Mouse (Mus musculus) hindbrain, embryonic 15.5 days (tissue): ENCODE measurements around the gene Inpp5a. TPM values are rescaled to one million over a fixed set of nuclear protein-coding genes. Genes with fewer than 3 reads are reported as not detected.

Source experiments
- ATAC-seq: fragments of 200-750 bp; cut with Nextera tagmentation; 2 replicates; pipeline ENCODE4 v1.8.0; 2017; ENCODE audit warnings: low read depth, moderate number of reproducible peaks, moderate TSS enrichment; ENCODE audit not compliant: low FRiP score
- H3K27ac ChIP-seq: fragments of 300-500 bp; sonication (generic); replicated peaks from 2 replicates; pipeline ENCODE4 v1.5.1; 2015; ENCODE audit warnings: mild to moderate bottlenecking, inconsistent platforms
- H3K27me3 ChIP-seq: fragments of 300-500 bp; sonication (generic); 2 replicates; pipeline ENCODE4 v1.6.1; 2015; ENCODE audit warnings: control low read depth, inconsistent platforms
- H3K36me3 ChIP-seq: fragments of 300-500 bp; sonication (generic); 2 replicates; pipeline ENCODE4 v1.6.1; 2015; ENCODE audit warnings: control low read depth, inconsistent platforms
- H3K4me1 ChIP-seq: fragments of 300-500 bp; sonication (generic); replicated peaks from 2 replicates; pipeline ENCODE4 v1.6.1; 2015; ENCODE audit warnings: control low read depth, inconsistent platforms
- H3K4me2 ChIP-seq: fragments of 300-500 bp; sonication (generic); 2 replicates; pipeline ENCODE4 v1.6.1; 2015; ENCODE audit warnings: moderate library complexity, mild to moderate bottlenecking, inconsistent platforms
- H3K4me3 ChIP-seq: fragments of 300-500 bp; sonication (generic); 2 replicates; pipeline ENCODE4 v1.5.1; 2015; ENCODE audit warnings: mild to moderate bottlenecking, inconsistent platforms
- H3K9ac ChIP-seq: fragments of 300-500 bp; sonication (generic); 2 replicates; pipeline ENCODE4 v1.6.1; 2015; ENCODE audit warnings: inconsistent platforms
- H3K9me3 ChIP-seq: fragments of 300-500 bp; sonication (generic); 2 replicates; pipeline ENCODE4 v1.6.1; 2016; ENCODE audit warnings: control low read depth, inconsistent platforms
- WGBS: fragments of 180-500 bp; shearing (Covaris S2); methylation state at CpG from one replicate; pipeline ENCODE4 v1.1.7; 2015; 5-methylcytosine and 5-hydroxymethylcytosine counted together
- polyA plus RNA-seq: library from polyadenylated mRNA; unstranded; fragments of >200 nt; fragmentation: Nextera tagmentation; extraction: Ambion mirVana; gene quantifications from 2 replicates; pipeline ENCODE4 v1.2.1, GENCODE M21; 2015

Inpp5a gene
- polyA plus RNA-seq, 1 experiment from 2014 or later, result 24.6 TPM

DNA sequence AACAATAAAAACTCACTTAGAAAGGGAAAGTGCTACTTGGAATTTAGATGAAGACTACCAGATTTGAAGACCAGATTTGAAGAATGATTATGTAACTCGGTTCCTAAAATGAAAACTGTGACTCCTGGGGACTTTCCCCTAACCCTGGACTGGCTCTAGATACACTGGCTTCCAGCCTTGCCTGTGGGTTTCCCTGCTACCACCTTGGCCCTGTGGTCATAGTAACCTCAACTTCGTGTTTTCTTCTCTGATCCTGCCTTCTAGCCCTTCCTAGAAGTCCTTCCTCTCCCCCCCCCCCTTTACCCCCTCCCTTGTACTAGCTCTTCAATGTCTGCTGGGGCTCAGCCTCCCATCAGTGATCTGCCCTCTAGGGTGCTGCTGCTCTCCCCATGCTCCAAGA is 87.8 kb downstream of the Inpp5a start:
- H3K9ac ChIP-seq, result no peak overlapping the region
- ATAC-seq, result no peak
- no peak overlapping the region for H3K4me3 ChIP-seq
- no peaks in the 10 kb centered on the region for H3K27me3 ChIP-seq
- no peak overlapping the region for H3K4me2 ChIP-seq
- H3K36me3 ChIP-seq, result no peaks in the 10 kb centered on the region
- no peak overlapping the region for H3K27ac ChIP-seq
- H3K9me3 ChIP-seq, result no peaks in the 10 kb centered on the region
- 0 out of 2 replicates have a peak, but pooled peaks cover 5% of the 10 kb centered on the region for H3K4me1 ChIP-seq
- WGBS, result 68% methylated on average over 2 of the region's 2 CpGs

DNA sequence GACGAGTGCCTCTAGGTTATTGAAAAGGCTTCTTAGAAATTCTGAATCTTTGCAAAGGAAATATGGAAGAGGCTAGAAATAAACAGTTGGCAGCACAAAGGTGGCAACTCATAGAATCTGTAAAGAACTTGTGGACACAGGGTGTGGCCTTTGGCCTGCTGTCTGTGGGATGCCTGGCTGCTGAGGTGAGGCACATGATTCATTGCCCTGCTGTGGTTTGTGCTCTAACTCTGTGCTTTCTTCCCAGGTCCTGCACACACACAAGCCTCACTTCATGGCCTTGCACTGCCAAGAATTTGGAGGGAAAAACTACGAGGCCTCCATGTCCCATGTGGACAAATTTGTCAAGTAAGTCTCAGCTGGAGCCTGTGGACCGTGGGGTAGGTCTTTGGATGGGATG is 88.8 kb downstream of the Inpp5a start:
- no peak overlapping the region for H3K4me3 ChIP-seq
- H3K27me3 ChIP-seq, result no peaks in the 10 kb centered on the region
- 88% methylated on average over 3 of the region's 3 CpGs for WGBS
- H3K9me3 ChIP-seq, result no peaks in the 10 kb centered on the region
- H3K27ac ChIP-seq, result no peak overlapping the region
- H3K4me2 ChIP-seq, result no peak overlapping the region
- no peak overlapping the region for H3K9ac ChIP-seq
- H3K4me1 ChIP-seq, result 0 out of 2 replicates have a peak, but pooled peaks cover 4% of the 10 kb centered on the region
- H3K36me3 ChIP-seq, result no peaks in the 10 kb centered on the region
- no peak for ATAC-seq

DNA sequence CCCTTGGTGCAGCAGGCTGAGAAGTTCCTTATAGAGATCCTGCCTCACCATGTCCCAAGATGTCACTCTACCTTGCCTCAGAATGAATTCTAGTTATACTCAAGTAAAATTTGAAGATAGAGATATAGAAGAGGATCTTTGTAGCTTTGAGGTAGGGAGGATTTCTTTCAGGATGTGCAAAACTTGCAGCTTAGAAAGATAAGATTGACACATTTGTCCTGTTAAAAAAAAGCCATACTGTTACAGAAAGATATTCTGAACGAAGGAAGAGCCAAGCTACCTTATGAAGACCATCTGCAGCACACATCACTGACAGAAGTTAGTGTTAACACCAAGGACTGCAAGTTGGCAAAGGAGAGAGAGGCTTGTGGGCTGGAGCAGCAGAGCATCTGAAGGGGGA is 90.2 kb downstream of the Inpp5a start:
- ATAC-seq, result no peak
- 88% methylated on average over 1 of the region's 1 CpGs for WGBS
- no peaks in the 10 kb centered on the region for H3K4me1 ChIP-seq
- no peak overlapping the region for H3K9ac ChIP-seq
- no peak overlapping the region for H3K27ac ChIP-seq
- H3K27me3 ChIP-seq, result no peaks in the 10 kb centered on the region
- no peak overlapping the region for H3K4me3 ChIP-seq
- H3K36me3 ChIP-seq, result no peaks in the 10 kb centered on the region
- no peaks in the 10 kb centered on the region for H3K9me3 ChIP-seq
- no peak overlapping the region for H3K4me2 ChIP-seq

DNA sequence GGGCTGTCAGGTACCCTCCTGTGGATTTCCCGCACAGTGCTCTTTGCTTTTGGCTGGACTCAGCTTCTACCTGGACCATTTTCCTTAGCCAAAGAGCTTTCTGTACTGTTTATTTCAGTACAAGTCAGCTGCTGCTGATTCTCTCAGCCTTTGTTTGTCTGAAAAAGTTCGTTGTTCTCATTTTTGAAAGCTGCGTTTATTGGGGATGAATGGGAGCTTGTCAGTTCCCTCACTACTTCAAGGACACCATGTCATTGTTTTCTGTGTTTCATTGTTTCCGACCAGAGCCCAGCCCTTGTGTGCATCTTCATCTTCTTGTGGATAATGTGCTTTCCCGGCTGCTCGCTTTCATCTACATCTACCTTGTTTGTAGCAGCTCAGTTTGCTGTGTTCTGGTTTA is 90.7 kb downstream of the Inpp5a start:
- Histone ChIP-seq H3K4me2 (no peak overlapping the region), H3K9me3 (no peaks in the 10 kb centered on the region), H3K9ac (no peak overlapping the region), H3K27me3 (no peaks in the 10 kb centered on the region), H3K36me3 (no peaks in the 10 kb centered on the region), H3K4me3 (no peak overlapping the region), H3K27ac (no peak overlapping the region), H3K4me1 (no peaks in the 10 kb centered on the region)
- ATAC-seq, result no peak
- WGBS, result 66% methylated on average over 6 of the region's 6 CpGs

DNA sequence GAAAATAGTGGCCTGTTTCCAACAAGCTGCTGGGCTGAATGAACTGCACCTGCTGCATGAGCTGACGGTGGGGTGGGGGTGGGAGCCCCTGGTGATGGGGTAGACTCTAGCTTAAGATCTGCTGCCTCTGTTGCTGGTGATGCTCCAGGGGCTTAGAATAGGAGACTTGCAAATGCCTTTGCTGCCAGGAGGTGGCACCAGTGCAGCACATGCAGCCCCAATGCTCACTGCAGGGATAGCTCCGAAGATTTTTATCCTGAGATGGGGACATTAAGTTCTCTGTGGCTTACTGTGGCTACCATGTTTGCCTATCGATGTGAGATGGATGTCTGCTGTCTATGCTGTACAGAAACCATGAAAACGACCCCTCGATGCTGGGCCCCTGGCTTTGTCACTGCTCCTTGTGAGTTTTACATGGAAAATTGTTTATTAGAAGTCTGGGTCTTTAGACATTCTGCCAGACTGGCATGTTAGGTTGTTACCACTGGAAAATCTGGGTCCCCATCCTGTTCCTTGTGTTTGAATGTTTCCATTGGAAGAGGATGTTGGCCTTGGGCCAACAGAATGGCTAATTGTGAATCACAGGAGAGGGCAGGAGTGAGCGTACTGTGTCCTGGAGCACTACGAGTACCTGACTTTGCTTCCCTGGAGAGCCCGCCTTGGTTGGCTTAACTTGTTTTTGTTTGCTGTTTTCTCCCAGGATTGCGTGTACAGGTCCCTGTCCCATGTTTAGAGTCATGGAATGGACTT is 95.5 kb downstream of the Inpp5a start:
- Histone ChIP-seq H3K27ac (no peak overlapping the region), H3K9ac (no peak overlapping the region), H3K9me3 (no peaks in the 10 kb centered on the region), H3K36me3 (no peaks in the 10 kb centered on the region), H3K4me3 (no peak overlapping the region), H3K4me2 (no peak overlapping the region), H3K4me1 (no peaks in the 10 kb centered on the region), H3K27me3 (no peaks in the 10 kb centered on the region; the same call in 1 of the 2 replicates)
- 57% methylated on average over 9 of the region's 9 CpGs for WGBS
- ATAC-seq, result peak; percentile 69

DNA sequence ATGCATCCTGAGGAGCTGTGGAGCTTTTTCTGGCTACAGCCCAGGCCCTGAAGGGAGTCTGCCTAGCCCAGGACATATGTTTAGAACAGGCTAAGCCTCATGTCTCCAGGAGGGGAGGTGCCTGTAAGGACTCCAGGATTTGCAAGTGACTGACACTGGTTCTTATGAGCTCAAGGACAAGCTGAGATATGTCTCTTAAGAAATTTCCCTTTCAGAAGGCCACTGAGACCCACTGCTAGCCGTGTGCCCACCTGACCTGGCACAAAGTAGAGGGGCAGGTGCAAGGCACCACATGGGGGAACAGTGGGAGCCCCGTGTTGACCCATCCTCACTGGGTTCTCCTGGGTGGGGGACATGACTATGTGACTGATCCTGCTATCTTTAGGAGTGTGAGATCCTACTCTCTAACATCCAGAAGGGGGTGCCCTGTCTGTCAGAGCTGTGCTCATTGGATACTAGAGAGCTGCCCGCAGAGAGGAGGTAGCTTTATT is 100.9 kb downstream of the Inpp5a start:
- Histone ChIP-seq H3K9ac (no peak overlapping the region), H3K27ac (no peak overlapping the region), H3K9me3 (no peaks in the 10 kb centered on the region), H3K4me2 (no peak overlapping the region), H3K4me1 (no peaks in the 10 kb centered on the region), H3K36me3 (no peaks in the 10 kb centered on the region), H3K27me3 (peaks cover 17% of the 10 kb centered on the region), H3K4me3 (no peak overlapping the region)
- WGBS, result 72% methylated on average over 3 of the region's 3 CpGs
- ATAC-seq, result no peak

DNA sequence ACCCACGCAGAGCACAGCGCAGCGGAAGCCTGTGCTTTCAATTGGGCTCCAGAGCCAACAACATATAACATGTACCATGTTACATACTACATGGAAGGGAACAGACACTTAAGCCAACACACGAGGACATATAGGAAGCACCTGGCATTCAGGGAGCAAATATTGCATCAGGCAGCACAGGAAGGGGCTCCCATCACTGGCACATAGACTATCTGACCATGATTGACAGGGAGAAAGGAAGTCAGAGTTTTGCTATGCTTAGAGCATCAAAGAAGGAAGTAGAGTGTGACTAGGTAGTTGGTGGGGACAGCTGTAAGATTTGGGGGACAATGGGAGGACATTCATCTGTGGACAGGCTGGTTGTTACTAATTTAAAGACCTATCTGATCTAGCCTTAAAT is 103.4 kb downstream of the Inpp5a start:
- no peak for ATAC-seq
- peaks cover 17% of the 10 kb centered on the region for H3K27me3 ChIP-seq
- H3K9me3 ChIP-seq, result no peaks in the 10 kb centered on the region

DNA sequence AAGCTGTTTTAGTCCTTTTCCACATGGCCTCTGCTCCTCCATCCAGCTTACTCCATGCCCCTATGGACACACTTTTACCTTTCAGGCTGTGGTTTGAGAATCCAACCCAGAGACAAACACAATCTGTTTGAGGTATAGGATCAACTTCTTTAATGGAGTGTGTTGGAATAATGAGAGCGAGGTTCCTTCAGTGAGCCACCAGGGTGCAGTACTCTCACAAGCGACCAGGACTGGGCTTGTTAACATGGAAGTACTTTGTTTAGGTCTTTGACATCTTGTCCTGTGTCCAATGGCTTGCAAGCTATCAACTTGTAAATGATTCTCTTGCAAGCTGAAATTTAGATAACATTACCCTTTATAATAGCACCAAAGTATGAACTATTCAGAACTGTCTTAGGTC is 104.0 kb downstream of the Inpp5a start:
- H3K27ac ChIP-seq, result no peak overlapping the region
- ATAC-seq, result no peak
- H3K9me3 ChIP-seq, result no peaks in the 10 kb centered on the region
- no peak overlapping the region for H3K4me2 ChIP-seq
- H3K27me3 ChIP-seq, result peaks cover 17% of the 10 kb centered on the region
- H3K9ac ChIP-seq, result no peak overlapping the region
- no peaks in the 10 kb centered on the region for H3K36me3 ChIP-seq
- no peak overlapping the region for H3K4me3 ChIP-seq
- 42% methylated on average over 2 of the region's 2 CpGs for WGBS
- peaks cover 7% of the 10 kb centered on the region for H3K4me1 ChIP-seq

More for the DNA sequence above, 103.4 kb downstream of the Inpp5a start:
- WGBS, result 90% methylated on average over 4 of the region's 4 CpGs
- Histone ChIP-seq H3K4me1 (peaks cover under 1% of the 10 kb centered on the region), H3K4me2 (no peak overlapping the region), H3K36me3 (no peaks in the 10 kb centered on the region), H3K27ac (no peak overlapping the region), H3K9ac (no peak overlapping the region), H3K4me3 (no peak overlapping the region)

DNA sequence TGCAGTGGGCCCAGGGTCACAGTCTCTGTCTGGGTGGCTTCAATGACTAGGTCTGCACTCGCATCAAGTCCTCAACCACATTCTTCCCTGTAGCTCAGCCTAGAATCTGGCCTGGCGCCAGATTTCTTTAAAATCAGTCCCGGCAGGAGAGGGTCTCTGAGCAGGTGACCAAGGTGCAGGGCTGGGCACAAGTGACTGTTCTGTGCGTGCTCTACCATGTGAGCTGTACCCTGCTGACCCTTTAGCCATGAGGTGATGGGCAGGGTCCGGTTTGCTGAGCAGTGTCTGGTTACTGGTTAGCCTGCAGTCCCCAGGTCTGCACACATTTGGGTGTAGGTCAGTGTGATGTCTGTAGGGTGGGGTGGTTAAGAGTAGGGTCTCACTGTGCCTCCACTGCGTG is 106.9 kb downstream of the Inpp5a start:
- peaks cover 15% of the 10 kb centered on the region for H3K4me1 ChIP-seq
- 85% methylated on average over 6 of the region's 6 CpGs for WGBS
- H3K27me3 ChIP-seq, result peaks cover 15% of the 10 kb centered on the region
- H3K4me2 ChIP-seq, result no peak overlapping the region
- no peak overlapping the region for H3K27ac ChIP-seq
- no peaks in the 10 kb centered on the region for H3K9me3 ChIP-seq
- no peak for ATAC-seq
- H3K4me3 ChIP-seq, result no peak overlapping the region
- H3K36me3 ChIP-seq, result no peaks in the 10 kb centered on the region
- H3K9ac ChIP-seq, result no peak overlapping the region

DNA sequence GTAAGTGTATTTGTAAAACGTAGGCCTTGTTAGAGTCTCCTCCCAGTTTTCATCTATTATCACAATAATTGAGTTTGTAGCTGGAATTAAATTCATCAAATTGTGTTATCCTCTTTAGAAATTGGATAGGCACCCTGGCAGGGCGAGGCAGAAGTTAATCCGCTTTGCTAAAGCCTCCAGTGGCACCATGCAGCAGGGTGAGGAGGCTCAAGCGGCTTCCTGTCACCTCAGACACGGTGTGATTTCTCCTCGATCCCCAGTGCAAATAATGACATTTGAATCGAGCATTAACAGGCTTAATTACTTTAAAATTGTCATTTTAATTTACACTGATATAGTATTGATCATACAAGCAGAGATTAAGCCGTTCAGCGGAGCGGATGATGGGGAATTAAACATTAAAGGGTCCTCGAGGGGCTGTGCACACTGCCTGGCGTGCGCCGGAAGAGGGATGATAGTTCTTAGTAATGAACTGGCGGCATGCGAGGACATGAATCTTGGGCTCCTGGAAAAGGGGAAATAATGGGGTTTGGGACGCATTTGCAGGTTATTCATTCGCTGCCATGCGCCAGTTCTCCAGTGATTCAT is 109.2 kb downstream of the Inpp5a start:
- H3K27ac ChIP-seq, result no peak overlapping the region; the same call in 1 of the 2 replicates
- H3K4me3 ChIP-seq, result no peak overlapping the region
- WGBS, result 48% methylated on average over 19 of the region's 19 CpGs
- no peak overlapping the region for H3K4me2 ChIP-seq
- H3K27me3 ChIP-seq, result 0 out of 2 replicates have a peak, but pooled peaks cover 3% of the 10 kb centered on the region
- no peaks in the 10 kb centered on the region for H3K9me3 ChIP-seq
- no peak overlapping the region for H3K9ac ChIP-seq
- peaks cover 15% of the 10 kb centered on the region for H3K4me1 ChIP-seq
- ATAC-seq, result no peak
- H3K36me3 ChIP-seq, result no peaks in the 10 kb centered on the region

DNA sequence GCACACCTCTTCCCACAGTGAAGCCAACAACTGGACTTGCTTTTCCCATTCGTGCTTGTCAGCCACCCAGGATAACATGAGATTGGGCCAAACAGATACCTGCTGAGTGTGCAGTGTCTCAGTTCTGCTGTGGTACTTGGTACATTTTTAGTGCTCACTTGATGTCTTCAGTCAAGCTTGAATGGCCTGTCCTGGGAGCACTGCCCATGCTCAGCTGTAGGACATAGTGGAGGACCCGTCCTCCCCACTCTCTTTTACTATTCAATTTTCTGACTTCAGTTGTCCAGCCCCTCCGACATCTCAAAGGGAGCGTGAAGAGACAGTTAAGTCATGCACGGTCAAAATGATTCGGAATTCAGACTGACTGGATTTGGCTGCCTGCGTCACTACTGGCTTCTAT is 115.2 kb downstream of the Inpp5a start:
- no peak overlapping the region for H3K4me2 ChIP-seq
- H3K4me1 ChIP-seq, result peaks cover 14% of the 10 kb centered on the region
- H3K27me3 ChIP-seq, result 0 out of 2 replicates have a peak, but pooled peaks cover 18% of the 10 kb centered on the region
- no peak overlapping the region for H3K4me3 ChIP-seq
- no peak overlapping the region for H3K27ac ChIP-seq
- H3K9me3 ChIP-seq, result no peaks in the 10 kb centered on the region
- WGBS, result 58% methylated on average over 7 of the region's 7 CpGs
- H3K9ac ChIP-seq, result no peak overlapping the region
- no peak for ATAC-seq
- H3K36me3 ChIP-seq, result no peaks in the 10 kb centered on the region

DNA sequence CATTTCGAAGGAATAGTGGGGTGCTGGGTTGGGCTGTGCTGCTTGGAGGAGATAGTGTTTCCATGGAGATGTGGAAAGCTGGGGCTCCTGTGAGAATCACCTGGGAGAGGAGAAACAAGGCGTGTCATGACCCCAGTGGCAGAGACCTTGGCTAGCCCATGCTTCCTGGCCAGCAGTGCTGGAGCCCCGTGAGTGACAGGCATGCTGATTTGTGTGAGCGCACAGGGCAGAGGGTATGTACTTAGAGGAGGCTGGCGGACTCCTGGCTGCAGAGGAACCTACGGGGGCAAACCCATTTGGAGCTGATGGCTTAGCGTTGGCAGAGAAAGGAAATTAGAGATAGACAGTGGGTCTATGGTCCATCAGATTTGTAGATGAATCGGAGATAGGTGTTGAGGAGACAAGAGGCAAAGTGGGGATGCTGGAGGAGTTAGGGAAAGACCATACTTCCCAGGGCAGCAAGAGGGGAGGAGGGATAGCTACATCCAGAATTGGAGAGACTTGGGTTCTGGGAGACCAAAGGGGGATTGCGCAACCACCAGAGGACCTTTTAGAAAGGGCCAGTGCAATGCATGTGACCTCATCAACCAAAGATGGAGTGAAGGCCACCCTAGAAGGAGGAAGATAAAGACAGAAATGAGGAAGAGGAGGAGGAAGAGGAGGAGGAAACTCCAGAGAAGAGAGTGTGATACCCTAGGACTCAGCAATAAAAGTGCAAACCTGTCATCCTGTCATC is 117.9 kb downstream of the Inpp5a start:
- Histone ChIP-seq H3K27ac (no peak overlapping the region), H3K4me1 (peaks cover 14% of the 10 kb centered on the region), H3K27me3 (peaks cover 34% of the 10 kb centered on the region; the same call in 1 of the 2 replicates), H3K4me3 (no peak overlapping the region), H3K36me3 (no peaks in the 10 kb centered on the region), H3K4me2 (no peak overlapping the region), H3K9ac (no peak overlapping the region), H3K9me3 (no peaks in the 10 kb centered on the region)
- WGBS, result 73% methylated on average over 9 of the region's 9 CpGs
- no peak for ATAC-seq
